Mouse (Mus musculus): ENCODE measurements around the gene Sipa1l3.

Gene Sipa1l3

DNA sequence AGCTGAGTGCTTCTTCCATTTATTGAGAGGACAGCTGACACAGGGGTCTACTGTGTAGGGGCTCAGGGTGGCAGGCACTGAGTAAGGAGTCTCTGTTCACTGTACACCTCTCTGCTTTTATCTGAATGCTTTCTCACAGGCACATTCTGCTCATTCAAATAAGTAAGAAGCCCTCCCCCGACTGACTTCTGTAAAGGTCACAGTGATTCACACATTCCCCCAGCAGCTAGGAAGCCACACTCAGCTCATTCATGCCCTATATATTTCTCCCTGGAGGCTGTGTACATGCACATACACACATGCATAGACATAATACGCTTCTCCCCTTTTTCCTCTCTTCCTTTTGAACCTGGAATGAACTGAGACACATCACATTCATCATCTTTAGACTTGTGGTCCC, 74.4 kb downstream of the Sipa1l3 start:
- DNase-seq (ENCODE audit: low read depth), result peak; percentile 48

- peak; percentile 26 for DNase-seq (ENCODE audit: low read depth)
Measured at GRCm38 (mm10) chr7:29441793-29442192, 76.6 kb downstream of the Sipa1l3 start.

DNA sequence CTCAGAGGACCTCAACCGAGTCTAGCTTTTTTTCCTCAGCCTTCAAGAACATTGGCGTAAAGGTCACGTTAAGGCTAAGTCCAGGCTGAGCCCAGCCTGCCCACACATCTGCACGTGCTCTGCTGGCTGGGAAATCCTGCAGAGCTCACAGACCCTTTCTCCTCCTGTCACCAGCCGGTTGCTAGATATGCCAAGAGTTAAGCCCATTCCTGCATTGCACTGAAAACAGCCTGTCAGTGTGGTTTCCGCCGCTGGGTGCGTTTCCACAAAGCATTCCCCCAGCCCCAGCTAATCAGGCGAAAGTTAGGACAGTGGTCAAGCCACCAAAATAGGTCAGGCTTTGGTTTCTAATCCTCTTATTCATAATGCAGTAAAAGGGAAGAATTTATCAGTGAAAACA, 77.3 kb downstream of the Sipa1l3 start:
- no peak for DNase-seq (ENCODE audit: low read depth)

DNA sequence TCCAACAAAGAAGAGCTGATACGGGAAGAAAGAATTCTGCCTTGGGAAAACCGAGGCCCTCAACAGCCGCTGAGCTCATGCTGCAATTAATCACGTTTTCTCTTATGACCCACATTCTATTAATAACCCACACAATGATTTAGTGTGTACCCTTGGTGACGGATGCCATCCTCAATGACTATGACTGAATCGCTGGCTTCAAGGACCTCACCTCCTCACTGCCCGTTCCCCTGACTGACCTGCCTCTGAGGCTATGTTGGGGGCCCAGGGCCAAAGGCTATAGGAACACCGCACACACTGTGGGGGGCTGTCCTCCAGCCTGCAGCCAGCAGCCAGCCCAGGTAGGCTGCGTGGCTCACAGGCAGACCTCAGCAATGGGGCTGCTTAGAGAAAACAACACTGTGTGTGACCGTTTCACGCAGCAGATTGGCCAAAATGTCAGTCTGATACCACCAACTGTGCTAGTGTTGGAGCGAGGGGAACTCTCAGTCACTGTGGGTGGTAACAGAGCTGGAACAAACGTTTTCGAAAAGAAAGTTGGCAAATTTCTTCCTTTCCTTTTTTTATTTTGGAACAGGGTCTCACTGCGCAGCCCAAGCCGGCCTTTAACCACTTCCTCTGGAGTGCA, 79.7 kb downstream of the Sipa1l3 start:
- no peak for DNase-seq (ENCODE audit: low read depth)

DNA sequence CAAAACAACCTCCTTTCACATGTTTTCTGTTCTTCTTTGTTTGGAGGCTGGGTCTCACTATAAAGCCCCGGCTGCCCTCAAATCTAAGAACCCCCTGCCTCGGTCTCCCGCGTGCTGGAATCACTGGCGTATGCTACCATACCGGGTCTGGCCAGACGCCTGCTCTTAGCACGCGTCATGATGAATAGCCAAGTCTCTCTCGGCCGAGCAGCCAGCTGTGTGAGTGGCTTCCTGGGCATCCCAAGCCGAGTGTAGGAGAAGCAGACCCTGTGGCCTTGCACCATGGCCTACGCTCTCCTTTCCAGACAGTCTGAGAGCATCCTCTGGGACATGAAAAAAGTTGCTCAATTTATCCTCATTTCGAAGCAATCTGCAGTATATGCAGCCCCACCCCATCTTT, 80.2 kb downstream of the Sipa1l3 start:
- no peak for DNase-seq (ENCODE audit: low read depth)

GRCm38 (mm10) chr7:29437072-29437471, 81.4 kb downstream of the Sipa1l3 start:
- no peak for DNase-seq (ENCODE audit: low read depth)

DNA sequence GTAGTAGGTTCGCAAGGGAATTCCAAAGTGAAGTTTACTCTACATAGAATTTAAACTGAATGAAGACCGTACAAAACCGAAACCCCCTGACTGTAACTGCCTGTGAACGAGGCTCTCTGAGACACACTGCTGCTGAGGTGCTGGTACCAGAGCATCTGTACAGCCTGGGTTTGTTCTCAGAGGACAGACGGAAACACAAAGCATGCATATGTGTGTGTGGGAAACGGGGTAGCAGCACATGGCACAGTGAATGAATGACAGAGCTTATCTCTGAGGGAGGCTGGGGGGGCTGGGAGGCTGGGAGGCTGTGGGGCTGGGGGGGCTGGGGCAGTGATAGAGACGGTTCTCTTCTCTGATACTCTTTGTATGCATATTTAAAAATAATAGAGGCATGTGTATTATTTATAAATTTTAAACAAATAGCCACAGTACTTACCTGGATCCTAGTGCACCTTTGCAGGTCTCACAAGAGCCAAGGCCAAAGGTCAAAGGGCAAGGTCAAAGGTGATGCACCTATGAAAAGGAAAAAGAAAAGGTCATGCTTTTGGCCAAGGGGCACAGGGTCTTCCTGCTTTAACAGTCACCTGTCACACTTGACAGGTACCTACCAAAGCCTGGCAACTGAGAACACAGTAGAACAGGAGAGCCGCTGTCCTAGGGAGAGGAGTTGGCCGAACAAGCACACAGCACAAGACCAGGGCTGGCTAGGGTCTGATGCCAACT, 84.0 kb downstream of the Sipa1l3 start:
- DNase-seq (ENCODE audit: low read depth), result no peak

DNA sequence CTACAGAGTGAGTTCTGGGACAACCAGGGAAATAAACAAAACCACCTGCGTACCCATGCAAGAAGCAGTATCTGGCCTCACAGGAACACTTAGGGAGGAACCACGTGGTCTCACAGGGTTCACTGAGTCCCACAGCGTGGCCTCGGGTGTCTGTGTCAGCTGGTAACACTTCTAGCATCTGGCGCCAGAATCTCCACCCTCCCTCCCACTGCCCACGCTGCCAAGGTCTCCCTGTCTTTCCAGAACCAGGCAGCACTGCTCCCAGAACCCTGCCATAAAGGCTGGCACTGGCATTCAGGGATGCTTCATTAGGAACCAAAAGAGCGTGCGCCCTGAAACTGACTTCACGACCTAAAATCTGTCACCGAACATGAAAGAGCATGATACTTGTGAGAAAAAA, 84.7 kb downstream of the Sipa1l3 start:
- DNase-seq (ENCODE audit: low read depth), result no peak

- DNase-seq (ENCODE audit: low read depth), result no peak
Measured at GRCm38 (mm10) chr7:29432947-29433553, 85.4 kb downstream of the Sipa1l3 start.

DNA sequence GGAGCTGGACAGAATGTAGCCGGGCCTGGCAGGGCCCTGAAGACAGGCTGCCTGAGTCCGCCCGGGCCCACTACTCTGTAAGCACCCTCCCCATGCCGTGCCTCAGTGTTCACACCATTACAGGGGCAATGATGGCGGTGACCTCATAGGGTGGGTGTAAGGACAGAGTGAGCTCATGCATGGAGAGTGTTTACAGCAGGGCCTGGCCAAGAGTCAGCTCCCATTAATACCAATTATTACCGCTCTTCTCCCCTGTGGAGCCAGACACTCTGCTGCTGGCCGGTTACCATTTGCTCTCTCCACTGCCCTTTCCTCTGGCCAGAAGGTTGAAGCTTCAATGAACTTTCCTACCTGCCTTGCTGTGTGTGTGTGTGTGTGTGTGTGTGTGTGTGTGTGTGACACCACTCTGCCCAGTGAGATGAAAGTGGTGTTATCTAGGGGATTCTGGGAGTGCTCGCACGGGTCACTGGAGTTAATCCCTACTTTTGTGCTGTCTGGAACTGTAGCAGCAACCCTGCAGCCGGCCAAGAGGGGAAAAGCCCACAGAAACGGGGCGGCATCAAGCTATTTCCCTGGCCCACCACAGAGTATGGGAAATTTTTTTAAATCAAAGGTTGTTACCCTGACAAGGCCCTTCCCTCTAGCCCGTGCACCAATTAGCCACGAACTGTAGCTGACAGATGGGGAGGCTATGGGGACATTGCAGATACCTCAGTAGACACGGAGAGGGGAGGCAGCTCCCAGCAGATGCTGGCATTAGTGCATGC, 86.1 kb downstream of the Sipa1l3 start:
- DNase-seq (ENCODE audit: low read depth), result no peak

GRCm38 (mm10) chr7:29430739-29431211, 87.7 kb downstream of the Sipa1l3 start:
- DNase-seq (ENCODE audit: low read depth), result no peak

GRCm38 (mm10) chr7:29426056-29426455, 92.4 kb downstream of the Sipa1l3 start:
- no peak for DNase-seq (ENCODE audit: low read depth)

- DNase-seq (ENCODE audit: low read depth), result peak; percentile 11
Measured at GRCm38 (mm10) chr7:29425413-29425827, 93.0 kb downstream of the Sipa1l3 start.

DNA sequence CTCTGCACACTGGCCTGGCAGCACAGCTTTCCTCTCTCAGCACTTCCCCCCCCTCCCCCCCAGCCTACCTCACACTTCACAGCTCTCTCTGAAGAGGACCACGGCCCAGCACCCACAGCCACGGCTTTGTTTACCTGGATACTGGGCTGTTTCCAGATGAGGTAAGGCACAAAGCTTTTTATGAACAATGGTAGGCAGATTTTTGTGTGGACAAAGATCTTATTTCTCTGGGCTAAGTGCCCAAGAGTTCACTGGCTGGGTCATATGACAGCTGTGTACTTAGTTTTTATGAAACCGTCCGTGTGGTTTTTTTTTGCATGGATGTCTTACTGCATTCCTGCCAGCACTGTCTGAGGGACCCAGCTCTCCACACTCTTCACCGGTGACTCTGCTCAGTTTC, 93.8 kb downstream of the Sipa1l3 start:
- DNase-seq (ENCODE audit: low read depth), result no peak

DNA sequence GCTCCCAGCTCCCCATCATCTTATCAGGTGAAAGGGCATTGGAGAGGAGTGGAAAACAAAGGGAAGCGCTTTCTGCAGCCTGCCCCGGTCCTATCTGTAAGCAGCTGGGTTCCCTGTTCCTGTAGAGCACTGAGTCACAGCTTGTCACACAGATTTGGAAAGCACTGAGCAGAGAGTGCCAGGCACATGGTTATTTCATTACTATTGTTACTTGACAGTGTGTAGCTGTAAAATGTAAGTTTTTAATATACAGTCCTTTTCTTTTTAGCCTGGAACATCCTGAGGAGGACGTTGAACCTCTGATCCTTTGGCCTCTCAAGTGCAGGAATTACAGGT, 96.6 kb downstream of the Sipa1l3 start:
- DNase-seq (ENCODE audit: low read depth), result peak; percentile 38

DNA sequence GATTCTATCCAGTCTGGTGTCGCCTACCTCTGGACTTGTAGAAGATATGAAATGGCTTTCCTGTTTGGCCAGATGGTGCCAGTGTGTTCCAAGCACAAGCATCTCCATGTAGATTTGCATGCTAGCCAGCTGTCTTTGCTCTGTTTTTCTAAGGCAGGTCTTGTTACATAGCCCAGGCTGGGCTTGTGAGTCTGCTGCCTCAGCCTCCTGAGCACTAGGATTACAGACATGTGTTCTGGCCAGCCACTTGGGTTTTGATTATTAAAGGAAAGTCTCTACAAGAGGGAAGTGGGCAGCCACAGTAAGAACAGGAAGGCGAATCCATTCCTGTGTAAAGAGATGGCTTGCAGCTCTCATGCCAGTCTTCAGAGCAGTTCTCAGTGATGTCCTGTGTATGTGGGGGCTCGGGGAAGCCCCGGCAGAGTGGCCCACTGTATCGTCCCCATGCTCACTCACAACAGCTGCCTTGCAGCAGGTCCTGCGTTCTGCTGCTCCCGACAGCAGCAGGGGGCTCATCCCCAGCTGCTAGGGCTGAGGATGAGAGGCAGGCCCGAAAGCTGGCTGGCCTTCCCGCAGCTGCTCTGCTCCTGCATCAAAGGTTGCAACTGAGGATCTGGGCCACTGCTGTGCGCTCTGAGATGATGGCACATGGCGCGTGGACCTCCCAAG, 97.1 kb downstream of the Sipa1l3 start:
- DNase-seq (ENCODE audit: low read depth), result peak; percentile 69

GRCm38 (mm10) chr7:29419836-29420235, 98.6 kb downstream of the Sipa1l3 start:
- no peak for DNase-seq (ENCODE audit: low read depth)

DNA sequence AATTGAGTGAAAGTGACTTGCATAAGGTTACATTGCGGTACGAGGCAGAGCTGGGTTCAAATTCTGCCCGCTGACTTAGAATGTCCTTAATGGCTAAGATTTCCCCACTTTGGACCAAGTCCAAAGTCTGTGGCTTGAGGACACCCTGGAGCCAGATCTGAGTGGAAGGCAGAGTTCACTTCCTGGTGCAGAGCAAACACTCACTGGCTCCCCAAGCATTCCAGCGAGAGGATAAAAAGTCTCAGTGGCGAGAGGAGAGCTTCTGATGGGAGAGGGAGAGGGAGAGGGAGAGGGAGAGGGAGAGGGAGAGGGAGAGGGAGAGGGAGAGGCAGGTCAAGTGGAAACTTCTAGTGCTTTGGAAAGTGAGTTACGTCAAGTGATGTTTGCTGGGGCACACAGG, 100.2 kb downstream of the Sipa1l3 start:
- no peak for DNase-seq (ENCODE audit: low read depth)

DNA sequence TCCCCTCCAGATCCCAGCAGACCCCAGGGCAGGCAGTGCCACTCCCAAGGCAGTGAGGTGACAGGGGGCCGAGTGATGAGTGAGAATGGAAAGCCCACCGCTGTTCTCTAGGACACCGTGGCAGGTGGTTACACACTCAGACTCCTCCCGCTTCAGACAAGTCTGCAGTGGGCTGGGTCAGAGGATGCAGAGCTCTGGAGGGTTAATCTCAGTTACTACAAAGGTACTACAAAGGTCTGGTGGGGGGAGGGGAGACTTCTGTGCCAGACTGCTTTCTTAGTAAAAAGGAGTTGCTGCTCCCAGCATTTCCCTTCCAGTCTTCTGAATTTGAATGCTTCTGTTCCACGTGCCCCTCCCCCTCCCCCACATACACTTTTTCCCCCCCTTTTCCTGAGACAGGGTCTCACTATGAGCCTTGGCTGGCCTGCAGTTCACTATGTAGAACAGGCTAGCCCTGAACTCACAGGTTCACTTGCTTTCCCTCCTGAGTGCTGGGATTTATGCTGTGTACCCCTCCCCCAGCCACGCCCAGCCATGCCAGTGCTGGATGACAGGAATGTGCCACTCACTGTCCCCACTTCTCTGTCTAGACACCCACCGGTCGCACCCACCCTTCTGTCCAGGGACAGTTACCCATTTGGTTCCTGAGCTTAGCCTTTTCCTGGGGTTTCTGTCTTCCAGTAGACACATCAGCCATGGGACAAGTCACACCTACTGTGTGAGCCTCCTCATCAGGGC, 100.9 kb downstream of the Sipa1l3 start:
- no peak for DNase-seq (ENCODE audit: low read depth)

DNA sequence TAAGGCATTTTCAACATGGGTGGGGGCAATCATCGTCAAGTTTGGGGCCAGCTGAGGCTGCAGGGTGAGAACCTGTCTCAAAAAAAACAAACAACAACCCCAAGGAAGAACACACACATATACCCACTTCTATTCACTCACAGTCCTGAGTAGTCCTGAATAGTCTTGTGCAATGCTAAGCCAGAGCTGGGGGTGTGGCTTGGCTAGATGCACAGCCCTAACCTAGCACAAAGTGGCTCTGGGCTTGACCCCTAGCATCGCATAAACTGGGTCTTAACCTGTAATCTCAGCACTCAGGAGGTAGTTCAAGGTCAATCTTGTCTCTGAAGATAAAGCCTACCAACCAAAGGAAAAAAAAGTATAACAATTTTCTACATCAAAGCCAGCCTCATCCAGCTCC, 101.5 kb downstream of the Sipa1l3 start:
- DNase-seq (ENCODE audit: low read depth), result peak; percentile 27

- no peak for DNase-seq (ENCODE audit: low read depth)
Measured at GRCm38 (mm10) chr7:29411838-29412580, 106.4 kb downstream of the Sipa1l3 start.
